Mouse (Mus musculus) testis, adult 2 months (tissue): ENCODE measurements around the gene Sgca. TPM values are rescaled to one million over a fixed set of nuclear protein-coding genes. Genes with fewer than 3 reads are reported as not detected.

Experiments
- H3K27ac ChIP-seq: fragments of 200-500 bp; 2 replicates; pipeline ENCODE4 v1.5.1; 2012; ENCODE audit warnings: low read depth, low read length; ENCODE audit not compliant: control insufficient read depth, insufficient read depth
- H3K27me3 ChIP-seq: fragments of 200-500 bp; 2 replicates; pipeline ENCODE4 v1.6.1; 2012; ENCODE audit warnings: mild to moderate bottlenecking, low read length, moderate library complexity; ENCODE audit not compliant: control insufficient read depth, insufficient read depth
- H3K36me3 ChIP-seq: fragments of 200-500 bp; 2 replicates; pipeline ENCODE4 v1.6.1; 2012; ENCODE audit warnings: mild to moderate bottlenecking, low read length; ENCODE audit not compliant: control insufficient read depth, insufficient read depth
- H3K4me1 ChIP-seq: fragments of 200-500 bp; 2 replicates; pipeline ENCODE4 v1.6.1; 2012; ENCODE audit warnings: low read length; ENCODE audit not compliant: control insufficient read depth, insufficient read depth
- H3K4me3 ChIP-seq: fragments of 200-500 bp; 2 replicates; pipeline ENCODE4 v1.5.1; 2012; ENCODE audit warnings: low read depth, mild to moderate bottlenecking, low read length, moderate library complexity, mixed read lengths; ENCODE audit not compliant: control insufficient read depth
- CTCF ChIP-seq: fragments of 200-500 bp; IDR thresholded peaks from 2 replicates; pipeline ENCODE4 v1.5.1; 2012; ENCODE audit warnings: low read depth, mild to moderate bottlenecking, inconsistent platforms, low read length, moderate library complexity; ENCODE audit not compliant: control insufficient read depth, insufficient read depth, insufficient replicate concordance
- POLR2A ChIP-seq: fragments of 200-500 bp; IDR thresholded peaks from 2 replicates; pipeline ENCODE4 v1.6.1; 2012; ENCODE audit warnings: low read depth, mild to moderate bottlenecking, inconsistent platforms, low read length, moderate library complexity; ENCODE audit not compliant: control insufficient read depth
- polyA plus RNA-seq: library from polyadenylated mRNA; depleted of rRNA; stranded (reverse); fragments of >200 nt; gene quantifications from 2 replicates; pipeline ENCODE4 v1.2.3, GENCODE M21; 2012

Sgca gene
- polyA plus RNA-seq, 1 experiment = 27.5 TPM

GRCm38 (mm10) chr11:94994208-94994814 is 18.2 kb upstream of the Sgca start:
- Histone ChIP-seq H3K27ac (no peak overlapping the region), H3K36me3 (no peaks in the 10 kb centered on the region), H3K27me3 (no peaks in the 10 kb centered on the region), H3K4me3 (peak overlapping the region; percentile 89), H3K4me1 (peaks cover 28% of the 10 kb centered on the region)
- TF ChIP-seq CTCF = no peak
- TF ChIP-seq POLR2A = no peak

GRCm38 (mm10) chr11:94992754-94993606 is 16.9 kb upstream of the Sgca start:
- Histone ChIP-seq H3K4me1 (peaks cover 41% of the 10 kb centered on the region), H3K27me3 (no peaks in the 10 kb centered on the region)

GRCm38 (mm10) chr11:94992480-94992753 is 16.3 kb upstream of the Sgca start:
- H3K27ac ChIP-seq = peak overlapping the region; percentile 30; the same call in 1 of the 2 replicates
- H3K27me3 ChIP-seq = no peaks in the 10 kb centered on the region
- H3K36me3 ChIP-seq = no peaks in the 10 kb centered on the region
- H3K4me3 ChIP-seq = peak overlapping the region; percentile 89
- peaks cover 44% of the 10 kb centered on the region for H3K4me1 ChIP-seq
- no peak for TF ChIP-seq POLR2A
- no peak for TF ChIP-seq CTCF

More at GRCm38 (mm10) chr11:94992754-94993606, 16.9 kb upstream of the Sgca start:
- Histone ChIP-seq H3K36me3 (no peaks in the 10 kb centered on the region), H3K4me3 (peak overlapping the region; percentile 89), H3K27ac (peak overlapping the region; percentile 5; the same call in 1 of the 2 replicates)
- no peak for TF ChIP-seq CTCF
- TF ChIP-seq POLR2A = no peak

GRCm38 (mm10) chr11:94991641-94992479 is 15.7 kb upstream of the Sgca start:
- Histone ChIP-seq H3K4me1 (peaks cover 44% of the 10 kb centered on the region), H3K36me3 (no peaks in the 10 kb centered on the region), H3K27ac (peak overlapping the region; percentile 30)

GRCm38 (mm10) chr11:94990749-94991577 is 14.8 kb upstream of the Sgca start, which contains the start of gene Ppp1r9b:
Gene Ppp1r9b, plus strand, starts transcription at chr11:94991035.
- TF ChIP-seq POLR2A (no peak), CTCF (peak; percentile 52; the same call in 1 of the 2 replicates)
- Histone ChIP-seq H3K27ac (peak within 1 kb of the TSS; percentile 68), H3K4me3 (peak within 1 kb of the TSS; percentile 89), H3K27me3 (no peaks in the 10 kb centered on the region), H3K4me1 (peaks cover 44% of the 10 kb centered on the region), H3K36me3 (no peaks in the 10 kb centered on the region)

More at GRCm38 (mm10) chr11:94991641-94992479, 15.7 kb upstream of the Sgca start:
- Histone ChIP-seq H3K27me3 (no peaks in the 10 kb centered on the region), H3K4me3 (peak overlapping the region; percentile 89)
- TF ChIP-seq CTCF (no peak), POLR2A (0 out of 2 replicates have a peak, but pooled peaks have one; percentile 32)

GRCm38 (mm10) chr11:94990102-94990748 is 14.1 kb upstream of the Sgca start:
- Histone ChIP-seq H3K36me3 (no peaks in the 10 kb centered on the region), H3K27me3 (no peaks in the 10 kb centered on the region), H3K4me3 (peak overlapping the region; percentile 89), H3K4me1 (peaks cover 44% of the 10 kb centered on the region), H3K27ac (peak overlapping the region; percentile 68)
- TF ChIP-seq CTCF = no peak
- TF ChIP-seq POLR2A = no peak
